Mouse (Mus musculus) brain, embryonic 14.5 days (tissue): Measurements from ENCODE around the gene Ccdc85a.

Experiments used
- CTCF ChIP-seq: fragments of 200-500 bp; IDR thresholded peaks from 2 replicates; pipeline ENCODE4 v1.5.1; 2012; ENCODE audit warnings: inconsistent platforms, mild to moderate bottlenecking, moderate library complexity, borderline replicate concordance; ENCODE audit not compliant: insufficient read depth, insufficient read length; ENCODE audit errors: extremely low read depth
- POLR2A ChIP-seq: fragments of 200-500 bp; IDR thresholded peaks from 2 replicates; pipeline ENCODE4 v1.6.1; 2012; ENCODE audit warnings: mild to moderate bottlenecking, inconsistent platforms, borderline replicate concordance; ENCODE audit not compliant: poor library complexity, insufficient read depth, insufficient read length, severe bottlenecking; ENCODE audit errors: extremely low read depth

GRCm38 (mm10) chr11:28365929-28366244, 218.2 kb downstream of the Ccdc85a start:
- TF ChIP-seq POLR2A (no peak), CTCF (no peak)
